Mouse (Mus musculus) MEL-GATA-1-ER (cell line): Measurements from ENCODE around the gene Usp21.
"Not testable (repeated sequence)": the region's sequence is repeated elsewhere in the genome, so short reads cannot be mapped to it uniquely, and the experiment has no call there.

Experiments used
- DNase-seq: peaks from one replicate; pipeline ENCODE4 v3.0.0-alpha.2; 2012; ENCODE audit warnings: low read depth; ENCODE audit errors: extremely low read depth

Usp21 gene

GRCm38 (mm10) chr1:171287136-171288081 is at the start of gene Usp21:
Usp21 (minus strand) TSS chr1:171287991.
- DNase-seq, result peak; percentile 66

GRCm38 (mm10) chr1:171330216-171330560 is 42.4 kb upstream of the Usp21 start:
- DNase-seq, result no peak

GRCm38 (mm10) chr1:171329433-171330215 is 41.8 kb upstream of the Usp21 start:
- DNase-seq, result no peak

- peak; percentile 88 for DNase-seq
Observed at GRCm38 (mm10) chr1:171328839-171329432, 41.1 kb upstream of the Usp21 start, which contains the start of gene Dedd. Dedd (plus strand) TSS chr1:171329145.

- DNase-seq, result no peak
Observed at GRCm38 (mm10) chr1:171328244-171328643, 40.5 kb upstream of the Usp21 start.

- DNase-seq, result not testable (repeated sequence)
Observed at GRCm38 (mm10) chr1:171326588-171326987, 38.8 kb upstream of the Usp21 start.

GRCm38 (mm10) chr1:171325571-171325970 is 37.8 kb upstream of the Usp21 start:
- DNase-seq, result no peak

GRCm38 (mm10) chr1:171322012-171322411 is 34.2 kb upstream of the Usp21 start:
- no peak for DNase-seq

GRCm38 (mm10) chr1:171321415-171321814 is 33.6 kb upstream of the Usp21 start:
- no peak for DNase-seq

GRCm38 (mm10) chr1:171320151-171320550 is 32.4 kb upstream of the Usp21 start:
- DNase-seq, result no peak

- DNase-seq, result no peak
Observed at GRCm38 (mm10) chr1:171319748-171320147, 32.0 kb upstream of the Usp21 start.

GRCm38 (mm10) chr1:171309321-171309720 is 21.5 kb upstream of the Usp21 start:
- no peak for DNase-seq

GRCm38 (mm10) chr1:171306157-171306556 is 18.4 kb upstream of the Usp21 start:
- DNase-seq, result not testable (repeated sequence)

- no peak for DNase-seq
Observed at GRCm38 (mm10) chr1:171298226-171298625, 10.4 kb upstream of the Usp21 start.

- no peak for DNase-seq
Observed at GRCm38 (mm10) chr1:171295063-171295402, 7.2 kb upstream of the Usp21 start.

- DNase-seq, result peak; percentile 85
Observed at GRCm38 (mm10) chr1:171294298-171295062, 6.7 kb upstream of the Usp21 start, which contains the start of gene Ufc1. Ufc1 (minus strand) TSS chr1:171295024.

GRCm38 (mm10) chr1:171293906-171294297 is 6.1 kb upstream of the Usp21 start:
- no peak for DNase-seq

- DNase-seq, result no peak
Observed at GRCm38 (mm10) chr1:171293351-171293750, 5.6 kb upstream of the Usp21 start.

GRCm38 (mm10) chr1:171288328-171288727 is 537 bp upstream of the Usp21 start:
- DNase-seq, result no peak

GRCm38 (mm10) chr1:171286517-171286916 is 1.3 kb downstream of the Usp21 start:
- no peak for DNase-seq
